Mouse (Mus musculus): ENCODE data around the gene B4galt1.

Gene B4galt1

GRCm38 (mm10) chr4:40759876-40760275 is 93.9 kb downstream of the B4galt1 start:
- no peak for DNase-seq

GRCm38 (mm10) chr4:40757780-40758420 is 95.9 kb downstream of the B4galt1 start, which contains the start of gene Smu1:
Smu1 (minus strand) TSS chr4:40757923.
- DNase-seq = peak; percentile 97

- DNase-seq = peak; percentile 46
These were observed 96.5 kb downstream of the B4galt1 start for GRCm38 (mm10) chr4:40757157-40757779.

Data from cerebellum, adult 9-10 months (tissue).